Mouse (Mus musculus): Measurements from ENCODE around the gene Clca3a1. TPM values are rescaled to one million over a fixed set of nuclear protein-coding genes. Genes with fewer than 3 reads are reported as not detected.

Clca3a1 gene
- polyA plus RNA-seq, 1 experiment from 2014 or later, result not detected

DNA sequence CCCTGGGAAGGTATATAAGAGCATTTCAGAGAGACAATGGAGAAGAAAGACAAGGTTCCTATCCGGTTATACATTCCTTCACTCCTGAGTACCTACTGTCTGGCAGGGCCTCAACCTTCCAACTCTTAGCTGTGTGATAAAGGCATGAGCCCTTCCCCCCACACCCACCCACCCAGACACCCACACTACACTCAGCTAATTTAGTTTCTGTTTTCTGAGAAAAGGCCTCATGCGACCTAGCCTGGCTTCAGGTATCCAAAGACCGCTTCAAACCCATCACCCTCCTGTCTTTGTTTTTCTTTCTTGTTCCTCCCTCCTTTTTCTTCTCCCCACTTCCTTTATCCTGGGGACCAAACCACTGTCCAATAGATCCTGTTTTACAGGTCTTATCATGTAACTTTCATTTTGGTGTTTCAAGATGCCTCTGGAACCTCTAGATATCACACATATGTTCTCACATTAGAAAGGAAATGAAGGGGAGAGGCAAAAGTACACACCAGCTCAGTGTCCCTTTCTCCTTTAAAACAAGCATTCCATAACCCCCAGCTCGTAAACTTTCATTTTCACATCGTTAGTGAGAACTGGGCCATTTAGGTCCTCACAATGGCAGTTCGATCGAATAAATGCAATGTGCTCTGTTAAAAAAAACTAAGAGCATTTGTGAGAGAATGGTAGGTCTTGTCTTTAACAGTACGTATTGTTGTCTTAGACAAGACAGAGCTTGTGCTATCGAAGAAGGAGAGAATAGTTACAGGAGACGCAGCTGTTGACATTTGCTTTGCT lies 39.5 kb downstream of the Clca3a1 start:
- H3K27me3 ChIP-seq (ENCODE audit: control insufficient read depth, insufficient read depth, low read length), result no peaks in the 10 kb centered on the region
- WGBS, result 92% methylated on average over 10 of the region's 10 CpGs
- H3K27ac ChIP-seq (ENCODE audit: low read depth, low read length), result no peak overlapping the region
- H3K9ac ChIP-seq (ENCODE audit: low read length), result no peak overlapping the region
- H3K4me3 ChIP-seq (ENCODE audit: low read depth, low read length), result no peak overlapping the region
- H3K4me1 ChIP-seq (ENCODE audit: control insufficient read depth, insufficient read depth, low read length), result peaks cover 13% of the 10 kb centered on the region
- DNase-seq (ENCODE audit: low spot score, missing footprints) (peak; percentile 59), ATAC-seq (ENCODE audit: low FRiP score) (no peak)
- no peaks in the 10 kb centered on the region for H3K9me3 ChIP-seq (ENCODE audit: control insufficient read depth, low read length)
- no peaks in the 10 kb centered on the region for H3K36me3 ChIP-seq (ENCODE audit: control insufficient read depth, insufficient read depth, low read length)
- no peak overlapping the region for H3K4me2 ChIP-seq

DNA sequence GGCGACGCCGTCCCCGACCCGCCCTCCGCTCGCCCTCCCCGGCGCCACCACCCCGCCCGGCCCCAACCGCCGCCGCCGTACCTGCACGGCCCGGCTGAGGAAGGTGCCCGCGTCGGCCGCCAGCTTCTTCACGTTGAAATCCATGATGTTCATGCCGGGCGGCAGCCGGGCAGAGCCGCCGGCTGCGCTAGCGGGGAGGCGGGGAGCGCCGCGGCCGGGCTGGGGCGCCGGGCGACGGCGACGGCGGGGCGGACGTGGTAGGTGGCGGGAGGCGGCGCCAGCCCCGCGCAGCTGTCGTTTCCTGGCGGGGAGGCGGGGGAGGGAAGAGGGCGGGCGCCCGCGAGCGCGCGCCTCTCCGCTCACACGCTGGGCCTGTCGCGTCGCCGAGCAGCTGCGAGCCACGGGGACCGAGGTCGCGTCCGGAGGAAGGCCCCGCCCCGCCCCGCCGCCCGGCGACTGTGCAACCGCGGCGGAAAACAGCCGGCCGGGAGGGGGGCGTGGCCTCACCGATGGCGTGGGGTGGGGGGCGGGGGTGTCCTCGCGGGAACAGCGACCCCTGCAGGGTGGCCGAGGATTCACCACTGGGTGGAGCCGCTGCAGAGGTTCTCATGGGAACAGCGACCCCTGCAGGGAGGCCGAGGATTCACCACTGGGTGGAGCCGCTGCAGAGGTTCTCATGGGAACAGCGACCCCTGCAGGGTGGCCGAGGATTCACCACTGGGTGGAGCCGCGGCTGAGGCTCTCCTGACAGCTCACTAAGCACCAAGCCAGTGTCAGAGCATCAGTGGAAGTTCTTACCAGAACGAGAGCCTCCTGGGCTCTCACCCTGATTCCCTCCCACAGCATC lies 40.7 kb downstream of the Clca3a1 start, which contains the start of gene Sh3glb1:
Sh3glb1 (minus strand) TSS at position 435 of the 847 bp plus-strand sequence.
- H3K4me2 ChIP-seq, result peak within 1 kb of the TSS; percentile 83
- H3K4me1 ChIP-seq (ENCODE audit: control insufficient read depth, insufficient read depth, low read length), result peaks cover 15% of the 10 kb centered on the region
- H3K27ac ChIP-seq (ENCODE audit: low read depth, low read length), result peak within 1 kb of the TSS; percentile 98
- WGBS, result under 1% methylated on average over 48 of the region's 98 CpGs
- H3K4me3 ChIP-seq (ENCODE audit: low read depth, low read length), result peak within 1 kb of the TSS; percentile 88
- ATAC-seq (ENCODE audit: low FRiP score), result peak; percentile 95
- peak; percentile 98 for DNase-seq (ENCODE audit: low spot score, missing footprints)
- no peaks in the 10 kb centered on the region for H3K9me3 ChIP-seq (ENCODE audit: control insufficient read depth, low read length)
- no peaks in the 10 kb centered on the region for H3K27me3 ChIP-seq (ENCODE audit: control insufficient read depth, insufficient read depth, low read length)
- peak within 1 kb of the TSS; percentile 92 for H3K9ac ChIP-seq (ENCODE audit: low read length)
- H3K36me3 ChIP-seq (ENCODE audit: control insufficient read depth, insufficient read depth, low read length), result no peaks in the 10 kb centered on the region

DNA sequence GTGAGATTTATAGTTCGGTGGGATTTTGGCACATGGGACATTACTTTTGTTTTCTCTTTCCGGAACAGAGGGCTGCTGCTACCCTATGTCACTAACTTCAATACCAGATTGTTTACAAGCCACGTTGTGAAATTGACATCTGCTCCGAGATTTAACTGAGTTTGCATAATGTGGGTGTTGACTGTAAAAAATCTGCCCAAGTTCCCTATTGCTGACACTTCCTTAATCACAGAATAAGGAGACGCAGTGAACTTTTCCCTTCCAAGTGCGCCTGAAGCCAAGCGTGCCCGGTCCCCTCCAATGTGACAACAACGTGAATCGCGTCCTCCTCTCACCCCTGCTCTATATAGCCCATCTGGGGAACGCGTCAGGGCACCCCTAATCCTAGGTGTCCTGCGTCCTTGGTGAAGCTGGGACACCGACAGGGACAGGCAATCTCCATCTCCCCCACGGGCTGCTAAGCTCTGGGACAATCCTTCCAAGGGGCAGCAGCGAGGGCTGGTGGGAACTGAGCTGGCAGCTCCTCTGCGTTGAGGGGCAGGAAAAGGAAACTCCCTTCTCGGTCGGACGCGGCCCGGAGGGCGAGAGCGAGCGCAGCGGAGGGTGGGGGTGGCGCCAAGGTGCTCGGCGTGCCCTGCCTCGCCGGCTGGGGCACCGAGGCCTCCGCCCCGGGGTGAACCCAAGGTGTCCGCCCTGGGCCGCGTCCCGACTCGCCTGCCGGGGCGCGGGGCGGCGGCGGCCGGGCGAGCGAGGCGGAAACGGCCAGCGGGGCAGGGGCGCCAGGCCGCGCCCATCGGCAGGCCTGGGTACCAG lies 41.5 kb downstream of the Clca3a1 start:
- peak overlapping the region; percentile 98 for H3K27ac ChIP-seq (ENCODE audit: low read depth, low read length)
- H3K27me3 ChIP-seq (ENCODE audit: control insufficient read depth, insufficient read depth, low read length), result no peaks in the 10 kb centered on the region
- ATAC-seq (ENCODE audit: low FRiP score) (peak; percentile 24), DNase-seq (ENCODE audit: low spot score, missing footprints) (peak; percentile 97)
- H3K4me2 ChIP-seq, result peak overlapping the region; percentile 83
- peak overlapping the region; percentile 92 for H3K9ac ChIP-seq (ENCODE audit: low read length)
- WGBS, result 2% methylated on average over 42 of the region's 56 CpGs
- H3K4me3 ChIP-seq (ENCODE audit: low read depth, low read length), result peak overlapping the region; percentile 88
- no peaks in the 10 kb centered on the region for H3K36me3 ChIP-seq (ENCODE audit: control insufficient read depth, insufficient read depth, low read length)
- H3K4me1 ChIP-seq (ENCODE audit: control insufficient read depth, insufficient read depth, low read length), result peaks cover 15% of the 10 kb centered on the region
- no peaks in the 10 kb centered on the region for H3K9me3 ChIP-seq (ENCODE audit: control insufficient read depth, low read length)

DNA sequence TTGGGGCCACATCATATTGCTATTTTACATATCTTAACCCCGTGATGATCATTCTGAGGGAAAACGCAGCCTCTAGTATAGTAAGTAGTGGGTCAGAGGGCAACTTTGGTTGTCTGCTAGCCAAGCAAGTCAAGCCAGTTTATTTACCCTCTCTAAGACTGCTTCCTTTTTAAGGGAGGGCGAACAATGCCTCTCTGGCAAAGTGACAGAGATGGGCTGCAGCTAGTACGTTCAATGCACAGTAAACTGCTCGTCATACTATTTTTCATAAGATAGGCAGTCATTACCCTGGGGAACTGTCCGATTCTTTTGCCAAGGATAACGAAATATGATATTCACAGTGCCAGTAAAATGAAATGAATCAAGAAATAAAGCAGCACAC lies 42.1 kb downstream of the Clca3a1 start:
- Histone ChIP-seq H3K27me3 (ENCODE audit: control insufficient read depth, insufficient read depth, low read length) (no peaks in the 10 kb centered on the region), H3K9ac (ENCODE audit: low read length) (peak overlapping the region; percentile 92), H3K9me3 (ENCODE audit: control insufficient read depth, low read length) (no peaks in the 10 kb centered on the region), H3K4me2 (peak overlapping the region; percentile 83), H3K4me1 (ENCODE audit: control insufficient read depth, insufficient read depth, low read length) (peaks cover 18% of the 10 kb centered on the region), H3K36me3 (ENCODE audit: control insufficient read depth, insufficient read depth, low read length) (no peaks in the 10 kb centered on the region), H3K27ac (ENCODE audit: low read depth, low read length) (no peak overlapping the region), H3K4me3 (ENCODE audit: low read depth, low read length) (peak overlapping the region; percentile 88)
- DNase-seq (ENCODE audit: low spot score, missing footprints) (peak; percentile 85), ATAC-seq (ENCODE audit: low FRiP score) (no peak)
- 35% methylated on average over 7 of the region's 7 CpGs for WGBS

DNA sequence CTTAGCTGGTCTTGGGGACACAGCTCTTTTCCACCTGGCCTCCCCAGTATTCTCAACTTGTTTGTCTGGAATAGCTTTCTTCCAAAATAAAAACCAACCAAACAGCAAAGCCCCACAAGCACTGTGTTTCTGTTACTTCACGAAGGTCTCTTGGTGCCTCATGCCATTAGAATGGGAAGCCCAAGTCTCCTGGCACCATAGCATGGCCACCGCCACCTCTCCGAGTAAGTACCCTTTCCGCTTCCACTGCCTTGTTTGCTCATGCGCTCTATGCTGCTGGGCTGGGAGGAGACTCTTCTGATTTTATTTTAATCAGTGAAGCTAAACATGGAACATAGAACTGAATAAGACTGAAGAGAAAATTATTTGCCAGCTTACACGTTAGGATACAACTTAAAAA lies 42.9 kb downstream of the Clca3a1 start:
- Histone ChIP-seq H3K9ac (ENCODE audit: low read length) (no peak overlapping the region), H3K27ac (ENCODE audit: low read depth, low read length) (no peak overlapping the region), H3K36me3 (ENCODE audit: control insufficient read depth, insufficient read depth, low read length) (no peaks in the 10 kb centered on the region), H3K4me3 (ENCODE audit: low read depth, low read length) (no peak overlapping the region), H3K9me3 (ENCODE audit: control insufficient read depth, low read length) (no peaks in the 10 kb centered on the region), H3K4me1 (ENCODE audit: control insufficient read depth, insufficient read depth, low read length) (peaks cover 18% of the 10 kb centered on the region), H3K4me2 (peak overlapping the region; percentile 4; the same call in 1 of the 2 replicates), H3K27me3 (ENCODE audit: control insufficient read depth, insufficient read depth, low read length) (no peaks in the 10 kb centered on the region)
- no peak for DNase-seq (ENCODE audit: low spot score, missing footprints)
- no peak for ATAC-seq (ENCODE audit: low FRiP score)
- 93% methylated on average over 6 of the region's 6 CpGs for WGBS

DNA sequence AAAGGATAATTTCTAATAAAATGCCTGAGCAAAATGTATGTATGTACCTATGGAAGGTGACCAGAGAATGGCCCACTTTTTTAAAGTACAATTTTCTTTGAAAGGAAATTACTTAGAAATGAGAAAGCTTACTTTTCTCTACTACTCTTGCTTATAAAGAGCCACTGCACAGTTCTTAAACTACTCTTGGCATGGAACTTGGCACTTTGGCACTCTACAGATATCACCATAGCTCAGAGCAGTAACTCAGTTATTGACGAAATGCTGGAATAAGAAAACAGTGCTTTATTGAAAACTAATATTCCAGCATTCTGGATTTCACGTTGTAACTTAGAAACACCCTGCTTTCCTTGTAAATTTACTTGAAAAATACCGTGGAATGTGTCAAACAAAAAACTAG lies 43.7 kb downstream of the Clca3a1 start:
- Histone ChIP-seq H3K4me2 (no peak overlapping the region), H3K9ac (ENCODE audit: low read length) (no peak overlapping the region), H3K36me3 (ENCODE audit: control insufficient read depth, insufficient read depth, low read length) (no peaks in the 10 kb centered on the region; the same call in 1 of the 2 replicates), H3K4me3 (ENCODE audit: low read depth, low read length) (no peak overlapping the region), H3K4me1 (ENCODE audit: control insufficient read depth, insufficient read depth, low read length) (peaks cover 18% of the 10 kb centered on the region), H3K9me3 (ENCODE audit: control insufficient read depth, low read length) (no peaks in the 10 kb centered on the region), H3K27ac (ENCODE audit: low read depth, low read length) (no peak overlapping the region), H3K27me3 (ENCODE audit: control insufficient read depth, insufficient read depth, low read length) (no peaks in the 10 kb centered on the region)
- ATAC-seq (ENCODE audit: low FRiP score), result no peak
- no peak for DNase-seq (ENCODE audit: low spot score, missing footprints)
- WGBS, result 92% methylated on average over 3 of the region's 3 CpGs

DNA sequence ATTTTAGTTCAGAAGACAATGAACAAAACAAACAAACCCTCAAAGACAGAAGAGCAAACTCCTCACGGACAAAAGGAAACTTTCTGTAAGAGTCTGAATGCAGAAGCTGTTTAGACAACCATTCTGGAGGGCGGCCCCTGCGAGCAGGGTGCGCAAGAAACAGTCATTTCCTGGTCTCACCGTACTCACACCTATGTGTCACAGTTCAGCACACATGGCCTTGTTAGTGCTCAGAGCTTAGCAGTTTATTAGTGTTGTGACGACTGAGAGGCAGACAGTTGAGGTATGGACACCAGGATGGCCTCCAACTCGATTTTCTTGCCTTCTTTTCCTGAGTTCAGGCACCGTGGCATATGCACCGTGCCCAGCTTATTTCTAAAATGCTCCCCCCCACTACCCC lies 44.9 kb downstream of the Clca3a1 start:
- Histone ChIP-seq H3K4me2 (no peak overlapping the region), H3K27me3 (ENCODE audit: control insufficient read depth, insufficient read depth, low read length) (no peaks in the 10 kb centered on the region), H3K4me3 (ENCODE audit: low read depth, low read length) (no peak overlapping the region), H3K9me3 (ENCODE audit: control insufficient read depth, low read length) (no peaks in the 10 kb centered on the region), H3K9ac (ENCODE audit: low read length) (no peak overlapping the region), H3K4me1 (ENCODE audit: control insufficient read depth, insufficient read depth, low read length) (peaks cover 18% of the 10 kb centered on the region), H3K36me3 (ENCODE audit: control insufficient read depth, insufficient read depth, low read length) (no peaks in the 10 kb centered on the region; the same call in none of the 2 replicates), H3K27ac (ENCODE audit: low read depth, low read length) (no peak overlapping the region)
- no peak for ATAC-seq (ENCODE audit: low FRiP score)
- no peak for DNase-seq (ENCODE audit: low spot score, missing footprints)
- 77% methylated on average over 9 of the region's 9 CpGs for WGBS

DNA sequence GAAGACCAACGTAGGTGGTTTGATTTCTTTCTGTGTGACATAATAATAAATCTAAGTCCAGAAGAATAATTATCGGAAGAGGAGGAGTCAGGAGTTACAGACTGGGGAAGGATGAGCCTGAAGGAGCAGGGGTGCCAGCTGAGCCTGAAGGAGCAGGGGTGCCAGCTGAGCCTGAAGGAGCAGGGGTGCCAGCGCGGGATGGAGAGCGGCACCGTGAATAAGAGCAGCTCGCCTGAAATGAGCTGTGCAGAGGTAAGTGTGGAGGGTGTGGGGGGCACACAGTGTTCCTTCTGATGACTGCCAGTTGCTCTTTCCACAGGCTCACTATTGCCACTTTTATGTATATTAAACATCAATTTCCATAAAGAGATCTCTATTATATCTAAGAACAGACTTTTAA lies 45.7 kb downstream of the Clca3a1 start:
- DNase-seq (ENCODE audit: low spot score, missing footprints), result no peak
- Histone ChIP-seq H3K27ac (ENCODE audit: low read depth, low read length) (no peak overlapping the region), H3K4me2 (no peak overlapping the region), H3K27me3 (ENCODE audit: control insufficient read depth, insufficient read depth, low read length) (no peaks in the 10 kb centered on the region), H3K9me3 (ENCODE audit: control insufficient read depth, low read length) (no peaks in the 10 kb centered on the region), H3K9ac (ENCODE audit: low read length) (no peak overlapping the region), H3K4me1 (ENCODE audit: control insufficient read depth, insufficient read depth, low read length) (peaks cover 18% of the 10 kb centered on the region), H3K36me3 (ENCODE audit: control insufficient read depth, insufficient read depth, low read length) (no peaks in the 10 kb centered on the region; the same call in none of the 2 replicates), H3K4me3 (ENCODE audit: low read depth, low read length) (no peak overlapping the region)
- ATAC-seq (ENCODE audit: low FRiP score), result no peak
- WGBS, result 89% methylated on average over 7 of the region's 7 CpGs

Measured in midbrain, embryonic 11.5 days (tissue).